Mouse (Mus musculus): Measurements from ENCODE around the gene Rbms2. TPM values are rescaled to one million over a fixed set of nuclear protein-coding genes. Genes with fewer than 3 reads are reported as not detected.
"Not testable (repeated sequence)": the region's sequence is repeated elsewhere in the genome, so short reads cannot be mapped to it uniquely, and the experiment has no call there.

Rbms2 gene
- 10 to 100 TPM; 82.8 to 91.0 TPM for total RNA-seq (2021)

GRCm38 (mm10) chr10:128179989-128180388, at the start of gene Rbms2:
Gene Rbms2, minus strand, starts transcription at chr10:128180297.
- intact Hi-C loops (cut with DNase I), result no loop called here
- peak; percentile 58 to 60 for DNase-seq

DNA sequence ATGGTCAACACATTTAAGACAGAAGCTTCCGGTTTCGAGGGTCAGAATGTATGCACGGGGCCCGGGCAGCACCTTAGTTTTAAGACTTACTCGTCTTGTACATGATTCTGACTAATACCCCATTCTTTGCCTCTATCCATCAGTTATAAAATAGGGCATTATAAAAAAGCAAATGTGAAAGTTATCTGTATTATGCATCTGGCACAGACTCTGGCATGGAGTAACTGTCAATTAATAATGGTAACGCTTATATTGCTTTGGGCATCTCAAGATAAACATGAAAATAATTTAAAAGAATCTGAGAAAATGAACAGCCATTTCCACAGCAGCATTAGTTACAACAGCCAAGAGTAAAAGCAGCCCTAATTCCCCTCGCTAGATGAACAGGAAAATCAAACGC, 47.9 kb upstream of the Rbms2 start:
- DNase-seq, result no peak
- intact Hi-C loops (cut with DNase I), result no loop called here

DNA sequence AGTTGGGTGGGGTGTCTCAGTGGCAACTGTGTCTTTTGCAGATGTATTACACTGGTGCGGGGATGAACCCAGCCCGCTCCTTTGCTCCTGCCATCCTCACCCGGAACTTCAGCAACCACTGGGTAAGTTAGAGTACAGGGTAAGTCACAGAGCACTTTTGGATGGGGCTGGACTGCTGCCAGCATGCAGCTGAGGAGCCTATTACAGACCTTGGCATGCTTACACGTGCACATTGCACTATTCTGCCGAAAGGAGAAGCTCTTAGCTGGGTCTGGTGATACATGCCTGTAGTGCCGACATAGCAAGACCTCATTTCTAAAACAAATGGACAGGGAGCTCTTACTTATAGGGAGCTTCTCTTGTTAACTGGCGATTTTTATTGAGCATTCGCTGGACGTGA, 47.5 kb upstream of the Rbms2 start:
- no peak for DNase-seq
- intact Hi-C loops (cut with DNase I), result no loop called here

DNA sequence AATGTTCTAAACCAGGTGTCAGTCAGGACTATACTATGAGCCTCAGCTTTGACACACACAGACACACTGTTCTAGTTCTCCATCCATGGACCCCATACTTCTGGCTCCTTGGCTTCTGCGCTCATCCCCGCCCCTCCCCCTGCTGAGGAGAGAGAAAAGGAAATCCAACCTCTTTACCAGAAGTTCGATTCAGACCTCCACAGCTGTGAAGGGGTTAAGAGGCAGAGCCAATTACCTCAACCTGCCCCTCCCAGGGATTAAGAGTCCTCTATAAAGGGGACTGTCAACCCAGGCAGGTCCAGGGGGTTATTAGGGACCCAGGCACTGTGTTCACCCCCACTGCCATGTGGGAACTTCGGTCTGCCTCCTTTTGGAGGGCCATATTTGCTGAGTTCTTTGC, 45.4 kb upstream of the Rbms2 start, which contains the start of gene Mip:
Gene Mip (plus strand): TSS at position 301 of the 400 bp plus-strand sequence.
- no peak for DNase-seq
- intact Hi-C loops (cut with DNase I), result no loop called here

DNA sequence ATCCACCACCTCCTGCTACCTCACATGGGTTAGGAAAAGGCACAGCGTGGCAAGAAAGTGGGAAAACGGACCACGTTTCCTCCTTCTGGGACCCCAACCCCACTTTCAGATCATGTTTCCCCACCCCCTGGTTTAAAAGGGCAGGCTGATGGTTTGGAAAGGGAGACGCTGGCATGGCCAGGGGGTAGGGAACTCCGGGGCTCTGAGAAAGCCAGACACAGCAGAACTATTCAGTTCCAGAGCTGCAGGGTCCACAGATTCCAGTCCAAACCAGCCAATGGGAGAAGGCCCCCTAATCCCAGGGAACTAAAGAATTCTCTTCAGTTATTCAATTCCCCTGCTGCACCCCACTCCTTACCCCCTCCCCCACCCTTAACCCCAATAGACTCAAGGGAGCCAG, 45.0 kb upstream of the Rbms2 start:
- intact Hi-C loops (cut with DNase I), result no loop called here
- no peak for DNase-seq

GRCm38 (mm10) chr10:128221533-128222286, 41.6 kb upstream of the Rbms2 start:
- intact Hi-C loops (cut with DNase I), result no loop called here
- no peak for DNase-seq

DNA sequence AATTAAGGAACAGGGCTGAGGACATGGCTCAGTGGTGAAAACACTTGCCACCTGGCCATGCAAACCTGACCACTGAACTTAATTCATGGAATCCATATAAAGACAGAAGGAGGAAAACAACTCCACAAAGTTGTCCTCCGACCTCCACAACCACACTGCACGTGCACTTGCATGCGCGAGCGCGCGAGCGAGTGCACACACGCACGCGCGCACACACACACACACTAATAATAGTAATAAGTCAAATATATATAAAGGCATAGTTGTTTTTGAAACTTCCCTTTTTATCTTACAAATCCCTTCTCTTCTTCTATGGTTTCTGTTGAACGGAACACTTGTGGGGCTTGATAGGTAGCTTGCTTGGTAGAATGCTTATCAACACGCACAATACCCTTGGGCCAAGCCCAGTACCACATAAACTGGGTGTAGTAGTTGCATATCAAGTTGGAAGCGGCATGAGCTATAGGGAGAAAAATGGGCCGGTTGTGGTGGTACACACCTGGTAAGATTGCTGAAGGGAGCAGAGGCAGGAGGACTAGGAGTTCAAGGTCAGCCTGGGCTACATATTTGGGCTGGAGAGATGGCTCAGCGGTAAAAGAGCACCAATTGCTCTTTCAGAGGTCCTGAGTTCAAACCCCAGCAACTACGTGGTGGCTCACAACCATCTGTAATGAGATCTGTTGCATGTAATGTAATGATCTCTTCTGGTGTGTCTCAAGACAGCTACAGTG, 38.5 kb upstream of the Rbms2 start:
- DNase-seq, result no peak
- intact Hi-C loops (cut with DNase I), result no loop called here

DNA sequence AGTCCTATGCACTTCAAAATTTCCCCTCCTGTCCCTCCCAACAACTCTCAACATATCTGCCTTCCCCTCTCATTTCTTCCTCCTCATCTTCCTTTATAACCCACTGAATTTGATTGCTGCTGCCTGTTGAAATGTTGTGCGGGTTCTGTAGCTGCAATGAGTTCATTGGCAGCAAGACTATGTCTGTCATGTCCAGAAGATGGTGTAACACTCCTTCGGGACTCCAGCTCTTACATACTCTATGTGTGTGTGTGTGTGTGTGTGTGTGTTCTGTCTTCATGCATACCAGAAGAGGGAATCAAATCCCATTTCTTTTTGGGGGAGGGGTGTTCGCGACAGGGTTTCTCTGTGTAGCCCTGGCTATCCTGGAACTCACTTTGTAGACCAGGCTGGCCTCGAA, 34.9 kb upstream of the Rbms2 start:
- intact Hi-C loops (cut with DNase I), result no loop called here
- no peak for DNase-seq

GRCm38 (mm10) chr10:128214112-128214511, 34.0 kb upstream of the Rbms2 start:
- DNase-seq; intact Hi-C loops (cut with DNase I): not testable (repeated sequence)

- DNase-seq, result peak; percentile 70 to 77
- intact Hi-C loops (cut with DNase I), result loop anchor here (1.0 kb wide), 2 partner anchors 19 to 71 kb away; partner anchors contain the start of gene Timeless
Observed at GRCm38 (mm10) chr10:128212871-128213323, 32.8 kb upstream of the Rbms2 start.

DNA sequence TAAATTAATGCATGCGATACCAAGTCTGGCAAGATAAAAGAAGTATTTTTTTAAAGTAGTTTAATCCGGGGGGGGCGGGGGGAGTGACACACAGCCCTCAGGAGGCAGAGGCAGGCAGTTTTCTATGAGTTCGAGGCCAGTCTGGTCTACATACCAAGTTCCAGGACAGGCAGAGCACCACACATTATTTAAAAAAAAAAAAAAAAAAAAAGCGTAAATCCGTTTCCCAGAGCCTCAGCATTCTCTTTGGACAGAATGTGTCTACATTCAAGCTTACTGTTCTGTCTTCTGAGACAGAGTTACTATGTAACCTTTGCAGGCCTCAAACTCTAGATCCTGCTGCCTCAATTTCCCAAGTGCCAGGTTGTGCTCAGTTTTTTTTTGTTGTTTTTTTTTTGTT, 32.1 kb upstream of the Rbms2 start:
- no peak for DNase-seq
- intact Hi-C loops (cut with DNase I), result no loop called here

GRCm38 (mm10) chr10:128211390-128212108, 31.5 kb upstream of the Rbms2 start, which contains the start of gene Spryd4:
Gene Spryd4, minus strand, starts transcription at chr10:128211807.
- peak; percentile 92 to 94 for DNase-seq
- intact Hi-C loops (cut with DNase I), result no loop called here

GRCm38 (mm10) chr10:128210954-128211353, 30.9 kb upstream of the Rbms2 start:
- DNase-seq, result peak; percentile 22 to 25
- intact Hi-C loops (cut with DNase I), result no loop called here

DNA sequence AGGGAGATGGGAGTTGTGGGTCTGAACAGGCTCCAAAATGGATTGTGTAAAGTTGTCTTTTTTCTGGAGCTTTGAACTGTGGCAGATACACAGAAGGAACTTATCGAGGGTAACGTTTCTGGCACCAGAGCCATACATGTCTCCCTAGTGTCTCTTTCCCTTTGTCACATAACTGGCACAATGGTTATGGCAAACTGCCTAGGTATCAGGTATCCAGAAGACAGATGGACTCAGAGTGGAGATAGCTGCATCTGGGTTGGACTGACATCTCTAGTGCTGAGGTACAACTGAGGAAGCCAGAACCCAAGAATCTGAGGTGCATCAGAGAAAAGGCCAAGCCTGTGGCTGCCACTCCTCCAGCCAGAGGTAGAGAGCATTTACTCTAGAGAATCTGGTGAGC, 30.0 kb upstream of the Rbms2 start:
- intact Hi-C loops (cut with DNase I), result no loop called here
- DNase-seq, result no peak

DNA sequence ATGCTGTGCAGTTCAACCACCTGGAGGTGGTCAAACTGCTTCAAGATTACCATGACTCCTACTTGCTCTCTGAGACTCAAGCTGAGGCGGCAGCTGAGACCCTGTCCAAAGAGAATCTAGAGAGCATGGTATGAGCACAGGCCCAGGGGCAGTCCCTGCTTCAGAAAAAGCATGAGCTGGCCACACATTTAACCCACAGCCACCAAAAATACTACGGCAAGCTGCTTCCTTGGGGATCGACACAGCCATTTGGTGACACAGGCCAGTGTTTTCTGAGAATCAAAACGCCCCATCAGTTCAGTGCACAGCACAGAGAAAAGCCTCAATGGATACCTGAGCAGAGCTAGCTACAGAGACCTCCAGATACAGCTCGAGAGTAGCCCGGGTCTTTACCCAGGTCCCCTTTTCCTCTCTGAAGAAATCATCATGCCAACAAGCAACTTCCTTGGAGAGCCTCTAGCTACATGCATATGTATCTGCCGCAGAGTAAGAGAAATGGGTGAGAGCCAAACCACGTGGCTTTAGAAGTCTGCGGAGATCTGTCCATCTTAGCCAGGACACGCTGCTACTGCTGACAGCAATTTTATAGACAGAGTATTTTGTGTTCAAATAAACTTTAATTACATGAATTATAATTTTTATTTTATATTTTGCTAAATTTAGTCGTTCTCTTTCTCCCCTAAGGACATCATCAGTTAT, 29.4 kb upstream of the Rbms2 start:
- intact Hi-C loops (cut with DNase I), result no loop called here
- DNase-seq, result no peak

DNA sequence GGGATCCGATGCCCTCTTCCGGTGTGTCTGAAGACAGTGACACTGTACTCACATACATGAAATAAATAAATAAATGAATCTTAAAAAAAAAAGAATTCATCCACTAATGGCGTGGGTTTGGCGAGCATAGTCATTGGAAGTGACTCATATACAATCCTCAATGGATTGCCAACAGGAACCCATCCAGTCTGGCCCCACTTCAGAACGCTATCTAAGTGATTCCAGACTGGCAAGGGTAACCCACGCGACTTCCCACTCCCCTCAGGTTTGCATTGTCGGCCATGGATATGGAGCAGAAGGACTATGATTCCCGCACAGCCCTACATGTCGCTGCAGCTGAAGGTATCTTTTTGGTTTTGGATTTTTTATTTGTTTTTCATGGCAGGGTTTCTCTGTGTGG, 28.2 kb upstream of the Rbms2 start:
- intact Hi-C loops (cut with DNase I), result no loop called here
- DNase-seq, result no peak

DNA sequence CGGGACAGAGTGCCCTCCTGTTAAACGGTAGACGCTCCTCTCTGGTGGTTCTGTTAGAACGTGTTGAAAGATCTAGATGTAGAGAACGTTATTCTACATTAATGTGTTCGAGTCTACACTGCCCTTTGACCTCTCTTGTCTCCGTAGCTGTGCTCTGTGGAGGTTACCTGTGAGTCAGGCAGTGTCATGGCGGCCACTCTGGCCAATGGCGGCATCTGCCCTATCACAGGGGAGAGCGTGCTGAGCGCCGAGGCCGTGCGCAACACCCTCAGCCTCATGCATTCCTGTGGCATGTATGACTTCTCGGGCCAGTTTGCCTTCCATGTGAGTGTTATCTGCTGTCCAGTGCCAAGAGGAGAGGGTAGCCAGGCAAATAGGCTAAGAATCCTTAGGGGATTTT, 24.8 kb upstream of the Rbms2 start:
- no peak for DNase-seq
- intact Hi-C loops (cut with DNase I), result no loop called here

DNA sequence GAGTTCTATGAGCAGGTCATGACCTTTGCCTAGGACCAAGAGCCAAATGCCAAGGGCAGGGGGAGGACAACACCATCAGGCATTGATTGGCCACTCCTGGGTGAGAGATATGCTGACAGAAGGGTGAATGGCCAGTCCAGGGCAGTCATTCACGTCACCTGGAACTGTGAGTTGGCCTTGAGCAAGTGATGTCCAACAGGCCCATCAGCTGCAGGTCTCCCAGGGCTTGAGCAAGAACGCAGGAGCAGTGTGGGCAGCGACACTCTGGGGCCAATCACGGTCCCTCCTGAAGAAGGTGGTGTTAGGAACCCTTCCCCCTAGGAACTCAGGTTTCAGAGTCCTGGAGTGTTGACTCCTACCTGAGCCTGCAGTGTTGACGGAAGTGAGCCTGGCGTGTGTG, 21.8 kb upstream of the Rbms2 start:
- no peak for DNase-seq
- intact Hi-C loops (cut with DNase I), result no loop called here

GRCm38 (mm10) chr10:128194551-128195461, 14.7 kb upstream of the Rbms2 start:
- intact Hi-C loops (cut with DNase I), result no loop called here
- no peak for DNase-seq
